Mouse (Mus musculus): Measurements from ENCODE around the gene Glb1l. TPM values are rescaled to one million over a fixed set of nuclear protein-coding genes. Genes with fewer than 3 reads are reported as not detected.

Glb1l gene
- total and polyA plus RNA-seq, 2 experiments from 2014 or later = 15.3 to 15.5 TPM

- no peaks in the 10 kb centered on the region for H3K4me1 ChIP-seq (ENCODE audit: insufficient read depth, low read length)
- TF ChIP-seq CTCF (IDR thresholded peaks at IDR 0.05; ENCODE audit: low read depth) = no peak
- H3K27ac ChIP-seq = no peak overlapping the region
- H3K27me3 ChIP-seq (ENCODE audit: insufficient read depth, low read length) = no peaks in the 10 kb centered on the region
- no peak for ATAC-seq
- H3K9ac ChIP-seq (replicated peaks; ENCODE audit: low read length) = no peak overlapping the region
- H3K4me3 ChIP-seq (ENCODE audit: low read length) = no peak overlapping the region
- DNase-seq (ENCODE audit: low spot score) = no peak
- H3K36me3 ChIP-seq (ENCODE audit: insufficient read depth, low read length) = no peaks in the 10 kb centered on the region
- H3K9me3 ChIP-seq (ENCODE audit: low read length) = no peaks in the 10 kb centered on the region
- H3K4me2 ChIP-seq (ENCODE audit: low read depth, low read length) = no peak overlapping the region
These were observed 51.6 kb downstream of the Glb1l start for GRCm38 (mm10) chr1:75158990-75159389.

GRCm38 (mm10) chr1:75155837-75156236, 54.8 kb downstream of the Glb1l start:
- WGBS = 68% methylated on average over 3 of the region's 3 CpGs
- no peaks in the 10 kb centered on the region for H3K4me1 ChIP-seq (ENCODE audit: insufficient read depth, low read length)

GRCm38 (mm10) chr1:75148727-75149126, 61.9 kb downstream of the Glb1l start:
- no peak for TF ChIP-seq CTCF (IDR thresholded peaks at IDR 0.05; ENCODE audit: low read depth)
- H3K9me3 ChIP-seq (ENCODE audit: low read length) = no peaks in the 10 kb centered on the region
- no peak overlapping the region for H3K9ac ChIP-seq (replicated peaks; ENCODE audit: low read length)
- WGBS = 88% methylated on average over 4 of the region's 4 CpGs
- no peak overlapping the region for H3K4me3 ChIP-seq (ENCODE audit: low read length)
- ATAC-seq (no peak), DNase-seq (ENCODE audit: low spot score) (no peak)
- no peak overlapping the region for H3K27ac ChIP-seq
- H3K27me3 ChIP-seq (ENCODE audit: insufficient read depth, low read length) = no peaks in the 10 kb centered on the region
- H3K4me1 ChIP-seq (ENCODE audit: insufficient read depth, low read length) = 0 out of 2 replicates have a peak, but pooled peaks cover 3% of the 10 kb centered on the region
- H3K4me2 ChIP-seq (ENCODE audit: low read depth, low read length) = no peak overlapping the region
- peaks cover 43% of the 10 kb centered on the region for H3K36me3 ChIP-seq (ENCODE audit: insufficient read depth, low read length)

More at GRCm38 (mm10) chr1:75155837-75156236, 54.8 kb downstream of the Glb1l start:
- H3K4me3 ChIP-seq (ENCODE audit: low read length) = no peak overlapping the region
- ATAC-seq (no peak), DNase-seq (ENCODE audit: low spot score) (no peak)
- no peaks in the 10 kb centered on the region for H3K9me3 ChIP-seq (ENCODE audit: low read length)
- H3K27ac ChIP-seq = no peak overlapping the region
- H3K4me2 ChIP-seq (ENCODE audit: low read depth, low read length) = no peak overlapping the region
- H3K9ac ChIP-seq (replicated peaks; ENCODE audit: low read length) = no peak overlapping the region
- no peak for TF ChIP-seq CTCF (IDR thresholded peaks at IDR 0.05; ENCODE audit: low read depth)
- no peaks in the 10 kb centered on the region for H3K36me3 ChIP-seq (ENCODE audit: insufficient read depth, low read length)
- no peaks in the 10 kb centered on the region for H3K27me3 ChIP-seq (ENCODE audit: insufficient read depth, low read length)

Small RNA genes lying within 50 kb of the gene (microRNA-seq; reads per million reads assigned to microRNA genes)
- 0 reads per million in 2 experiments for gene Gm27943

Other genes with a start within 250 kb of the Glb1l start
- 4.4 and 7.8 TPM in 2 replicates for gene Nhej1, start 85.6 kb downstream of the Glb1l start, total RNA-seq (2014; rRNA removed)
- gene Nhej1, start 85.6 kb downstream of the Glb1l start, polyA plus RNA-seq (2015; fragmentation: Nextera tagmentation; extraction: Ambion mirVana) = 5.2 and 5.8 TPM in 2 replicates
- gene Slc23a3, start 76.9 kb downstream of the Glb1l start, total RNA-seq (2014; rRNA removed) = not detected in 2 replicates
- gene Slc23a3, start 76.9 kb downstream of the Glb1l start, polyA plus RNA-seq (2015; fragmentation: Nextera tagmentation; extraction: Ambion mirVana) = not detected in 2 replicates
- 50.0 and 52.4 TPM in 2 replicates for gene Cnppd1, start 68.1 kb downstream of the Glb1l start, total RNA-seq (2014; rRNA removed)
- gene Cnppd1, start 68.1 kb downstream of the Glb1l start, polyA plus RNA-seq (2015; fragmentation: Nextera tagmentation; extraction: Ambion mirVana) = 44.8 and 46.3 TPM in 2 replicates
- 240 and 274 TPM in 2 replicates for gene Retreg2, start 68.0 kb downstream of the Glb1l start, total RNA-seq (2014; rRNA removed)
- gene Retreg2, start 68.0 kb downstream of the Glb1l start, polyA plus RNA-seq (2015; fragmentation: Nextera tagmentation; extraction: Ambion mirVana) = 124 and 137 TPM in 2 replicates
- 35.9 and 49.5 TPM in 2 replicates for gene Zfand2b, start 42.2 kb downstream of the Glb1l start, total RNA-seq (2014; rRNA removed)
- 45.0 and 47.3 TPM in 2 replicates for gene Zfand2b, start 42.2 kb downstream of the Glb1l start, polyA plus RNA-seq (2015; fragmentation: Nextera tagmentation; extraction: Ambion mirVana)
- gene Abcb6, start 30.4 kb downstream of the Glb1l start, total RNA-seq (2014; rRNA removed) = 51.5 and 52.0 TPM in 2 replicates
- gene Abcb6, start 30.4 kb downstream of the Glb1l start, polyA plus RNA-seq (2015; fragmentation: Nextera tagmentation; extraction: Ambion mirVana) = 40.4 and 45.9 TPM in 2 replicates
- gene Ankzf1, start 18.7 kb downstream of the Glb1l start, total RNA-seq (2014; rRNA removed) = 17.9 and 30.2 TPM in 2 replicates
- 14.1 and 17.0 TPM in 2 replicates for gene Ankzf1, start 18.7 kb downstream of the Glb1l start, polyA plus RNA-seq (2015; fragmentation: Nextera tagmentation; extraction: Ambion mirVana)
- 132 and 155 TPM in 2 replicates for gene Atg9a, start 18.6 kb downstream of the Glb1l start, total RNA-seq (2014; rRNA removed)
- 60.3 and 62.8 TPM in 2 replicates for gene Atg9a, start 18.6 kb downstream of the Glb1l start, polyA plus RNA-seq (2015; fragmentation: Nextera tagmentation; extraction: Ambion mirVana)
- 84.8 and 105 TPM in 2 replicates for gene Stk16, start within 50 bp of the Glb1l start, total RNA-seq (2014; rRNA removed)
- gene Stk16, start within 50 bp of the Glb1l start, polyA plus RNA-seq (2015; fragmentation: Nextera tagmentation; extraction: Ambion mirVana) = 103 and 112 TPM in 2 replicates
- 180 and 235 TPM in 2 replicates for gene Tuba4a, start 9.1 kb upstream of the Glb1l start, total RNA-seq (2014; rRNA removed)
- 155 and 163 TPM in 2 replicates for gene Tuba4a, start 9.1 kb upstream of the Glb1l start, polyA plus RNA-seq (2015; fragmentation: Nextera tagmentation; extraction: Ambion mirVana)
- not detected in 2 replicates for gene A630095N17Rik, start 21.3 kb upstream of the Glb1l start, total RNA-seq (2014; rRNA removed)
- 0.29 and 0.31 TPM in 2 replicates for gene A630095N17Rik, start 21.3 kb upstream of the Glb1l start, polyA plus RNA-seq (2015; fragmentation: Nextera tagmentation; extraction: Ambion mirVana)
- 33.3 and 48.0 TPM in 2 replicates for gene Dnajb2, start 25.6 kb upstream of the Glb1l start, total RNA-seq (2014; rRNA removed)
- 62.6 and 64.5 TPM in 2 replicates for gene Dnajb2, start 25.6 kb upstream of the Glb1l start, polyA plus RNA-seq (2015; fragmentation: Nextera tagmentation; extraction: Ambion mirVana)
- 120 and 132 TPM in 2 replicates for gene Ptprn, start 53.7 kb upstream of the Glb1l start, total RNA-seq (2014; rRNA removed)
- gene Ptprn, start 53.7 kb upstream of the Glb1l start, polyA plus RNA-seq (2015; fragmentation: Nextera tagmentation; extraction: Ambion mirVana) = 46.0 and 48.3 TPM in 2 replicates
- gene Resp18, start 67.6 kb upstream of the Glb1l start, total RNA-seq (2014; rRNA removed) = 257 and 298 TPM in 2 replicates
- 394 and 396 TPM in 2 replicates for gene Resp18, start 67.6 kb upstream of the Glb1l start, polyA plus RNA-seq (2015; fragmentation: Nextera tagmentation; extraction: Ambion mirVana)
- gene Dnpep, start 107.2 kb upstream of the Glb1l start, total RNA-seq (2014; rRNA removed) = 143 and 175 TPM in 2 replicates
- 120 and 131 TPM in 2 replicates for gene Dnpep, start 107.2 kb upstream of the Glb1l start, polyA plus RNA-seq (2015; fragmentation: Nextera tagmentation; extraction: Ambion mirVana)
- 2.6 and 6.9 TPM in 2 replicates for gene Des, start 149.5 kb upstream of the Glb1l start, total RNA-seq (2014; rRNA removed)
- gene Des, start 149.5 kb upstream of the Glb1l start, polyA plus RNA-seq (2015; fragmentation: Nextera tagmentation; extraction: Ambion mirVana) = 1.2 and 1.6 TPM in 2 replicates
- 50.4 and 52.7 TPM in 2 replicates for gene Speg, start 164.5 kb upstream of the Glb1l start, total RNA-seq (2014; rRNA removed)
- gene Speg, start 164.5 kb upstream of the Glb1l start, polyA plus RNA-seq (2015; fragmentation: Nextera tagmentation; extraction: Ambion mirVana) = 19.2 and 19.9 TPM in 2 replicates
- gene Gmppa, start 225.1 kb upstream of the Glb1l start, total RNA-seq (2014; rRNA removed) = 88.0 and 96.8 TPM in 2 replicates
- 59.9 and 63.1 TPM in 2 replicates for gene Gmppa, start 225.1 kb upstream of the Glb1l start, polyA plus RNA-seq (2015; fragmentation: Nextera tagmentation; extraction: Ambion mirVana)
- 71.4 and 74.1 TPM in 2 replicates for gene Asic4, start 239.6 kb upstream of the Glb1l start, total RNA-seq (2014; rRNA removed)
- gene Asic4, start 239.6 kb upstream of the Glb1l start, polyA plus RNA-seq (2015; fragmentation: Nextera tagmentation; extraction: Ambion mirVana) = 17.0 and 21.0 TPM in 2 replicates

Measured in hindbrain, postnatal 0 days (tissue).